Mouse (Mus musculus) spleen, postnatal 14 days (tissue): ENCODE measurements around the gene Bnip1.

Source experiments
- DNase-seq, 2 experiments: peaks; one replicate each; pipeline ENCODE4 v3.0.0; 2021 to 2022; ENCODE audit warnings: low spot score in 2 of 2

The Bnip1 gene

DNA sequence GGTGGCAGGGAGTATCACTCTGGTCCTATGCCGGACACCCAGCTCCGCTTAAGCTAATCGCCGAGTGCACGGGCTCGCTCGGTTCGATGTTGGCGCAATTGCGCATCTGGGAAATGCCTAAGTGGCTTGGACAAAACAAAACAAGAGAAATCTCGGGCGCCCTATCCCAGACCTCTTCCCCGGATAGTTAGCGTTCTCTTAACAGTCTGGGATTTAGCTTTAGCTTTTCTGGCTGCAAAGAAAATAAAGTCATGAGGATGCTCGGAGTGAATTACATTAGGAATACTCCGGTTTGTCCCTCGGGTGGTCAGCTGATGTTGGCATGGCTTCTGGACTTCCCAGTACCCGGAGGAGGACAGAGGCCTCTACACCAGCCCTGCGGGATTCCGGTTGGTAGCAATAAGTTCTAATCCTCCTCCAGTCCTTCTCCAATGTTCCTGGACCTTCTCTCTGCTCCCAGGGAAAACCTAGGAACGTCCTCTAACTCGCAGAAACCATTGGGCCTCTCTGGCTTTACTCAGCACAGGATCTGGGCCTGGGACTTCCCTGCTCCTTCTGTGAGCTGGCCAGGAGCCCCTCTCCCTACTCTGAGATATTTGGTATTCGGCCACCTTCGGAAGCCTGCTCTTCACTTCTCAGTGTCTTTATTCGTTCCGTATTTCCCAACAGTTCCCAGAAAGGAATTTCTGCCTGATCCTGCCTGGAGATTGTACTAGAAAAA lies 59.0 kb downstream of the Bnip1 start:
- DNase-seq = no peak

DNA sequence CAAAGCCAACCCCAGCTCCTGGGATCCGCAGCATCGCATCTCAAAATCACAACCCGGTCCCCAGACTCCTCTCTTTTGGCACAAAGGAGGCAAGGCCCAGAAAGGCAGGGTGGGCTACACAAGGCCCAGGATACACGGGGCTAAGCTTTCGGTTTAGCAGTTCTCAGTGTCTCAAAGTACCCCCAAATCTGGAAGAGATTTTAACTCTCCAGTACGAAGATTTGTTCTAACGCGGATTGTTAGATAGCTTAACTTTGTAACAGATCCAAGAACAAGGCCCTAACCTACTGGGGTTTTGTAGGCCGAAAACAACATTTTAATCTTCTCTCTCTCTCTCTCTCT lies 59.5 kb downstream of the Bnip1 start:
- no peak for DNase-seq

DNA sequence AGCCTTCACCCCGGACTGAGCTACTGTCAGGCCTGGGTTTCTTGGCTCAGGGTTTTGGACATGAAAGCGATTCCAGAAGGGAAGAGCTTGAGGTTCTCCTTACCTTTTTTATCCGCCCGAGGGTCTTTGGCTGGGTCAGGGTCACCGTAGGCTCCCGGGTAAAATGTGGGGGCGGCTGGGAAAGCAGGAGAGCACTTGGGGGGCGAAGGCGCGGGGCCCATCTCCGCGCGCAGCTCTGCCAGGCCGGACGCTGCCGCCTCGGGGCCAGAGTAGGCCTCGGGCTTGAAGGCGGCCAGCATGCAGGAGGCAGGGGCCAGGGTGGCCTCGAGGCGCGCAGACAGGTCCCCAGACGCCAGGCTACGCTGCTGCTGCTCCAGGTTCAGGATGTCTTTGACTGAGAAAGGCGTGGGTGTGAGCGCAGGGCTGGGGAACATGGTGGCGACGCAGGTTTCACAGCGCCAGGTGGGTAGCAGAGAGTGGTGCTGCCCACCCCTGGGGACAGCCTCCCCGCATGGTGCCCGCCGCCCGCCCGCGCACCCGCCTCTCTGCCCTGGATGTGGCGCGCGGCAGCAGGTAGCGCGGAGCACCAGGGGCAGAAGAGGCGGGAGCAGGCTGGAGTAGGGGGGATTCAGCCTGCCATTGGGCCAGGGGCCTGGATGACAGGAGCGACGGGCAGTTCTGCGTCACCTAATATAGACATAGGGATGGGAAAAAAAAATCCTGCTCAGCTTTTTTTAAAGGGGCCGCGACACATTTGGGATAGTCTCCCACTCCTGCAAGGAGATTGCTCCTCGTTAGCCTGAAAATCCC lies 60.3 kb downstream of the Bnip1 start:
- DNase-seq = no peak

DNA sequence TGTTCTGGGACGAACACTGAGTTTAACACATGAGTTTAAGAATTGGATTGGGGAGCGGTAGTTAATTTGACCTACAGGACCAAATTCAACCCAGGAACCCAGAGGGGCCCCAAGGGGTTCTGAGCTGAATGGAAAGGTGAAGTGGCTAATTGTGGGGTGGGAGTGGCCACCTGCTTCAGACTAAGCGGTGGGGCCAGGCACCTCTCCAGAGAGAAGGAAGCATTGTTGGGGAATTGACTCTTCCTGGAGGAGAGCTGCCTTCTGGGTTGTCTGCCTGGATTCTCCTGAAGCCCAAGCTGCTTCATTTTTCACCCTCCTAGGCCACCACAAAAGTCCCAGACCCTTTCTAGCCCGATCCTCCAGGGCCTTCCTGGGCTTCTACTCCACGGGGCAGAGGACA lies 61.1 kb downstream of the Bnip1 start:
- no peak for DNase-seq
